Mouse (Mus musculus) bone marrow, adult 2 months (tissue): ENCODE measurements around the gene Hdgfl2. TPM values are rescaled to one million over a fixed set of nuclear protein-coding genes. Genes with fewer than 3 reads are reported as not detected.

Experiments
- H3K27ac ChIP-seq: fragments of 200-500 bp; 2 replicates; pipeline ENCODE4 v1.5.1; 2012; ENCODE audit warnings: low read depth, mild to moderate bottlenecking, control low read depth, inconsistent platforms, low read length; ENCODE audit not compliant: control insufficient read depth, poor library complexity, insufficient read depth
- H3K4me1 ChIP-seq: fragments of 200-500 bp; 2 replicates; pipeline ENCODE4 v1.6.1; 2011; ENCODE audit warnings: low read length; ENCODE audit not compliant: control insufficient read depth, insufficient read depth
- H3K4me3 ChIP-seq: fragments of 200-500 bp; replicated peaks from 2 replicates; pipeline ENCODE3; 2011; ENCODE audit warnings: mild to moderate bottlenecking, low read depth, low read length, control low read depth; ENCODE audit not compliant: control insufficient read depth
- CTCF ChIP-seq: fragments of 200-500 bp; IDR thresholded peaks from 2 replicates; pipeline ENCODE4 v1.5.1; 2011; ENCODE audit warnings: low read length, control low read depth; ENCODE audit not compliant: control insufficient read depth, insufficient read depth
- POLR2A ChIP-seq: fragments of 200-500 bp; IDR thresholded peaks from 2 replicates; pipeline ENCODE4 v1.6.1; 2011; ENCODE audit warnings: low read depth, mild to moderate bottlenecking, control low read depth, low read length, borderline replicate concordance; ENCODE audit not compliant: control insufficient read depth
- WGBS: fragments of 180-500 bp; shearing (Covaris S2); methylation state at CpG from one replicate; pipeline ENCODE4 v1.1.7; 2018; 5-methylcytosine and 5-hydroxymethylcytosine counted together
- polyA plus RNA-seq: library from polyadenylated mRNA; stranded (reverse); fragments of >200 nt; gene quantifications from 2 replicates; pipeline ENCODE4 v1.2.4, GENCODE M21; 2011; ENCODE audit warnings: low replicate concordance; ENCODE audit not compliant: missing spikeins, insufficient read depth, insufficient read length

The Hdgfl2 gene
- polyA plus RNA-seq, 1 experiment: 145 TPM

GRCm38 (mm10) chr17:56035216-56035615 is 44.2 kb upstream of the Hdgfl2 start:
- TF ChIP-seq CTCF (no peak), POLR2A (no peak)
- WGBS: 56% methylated on average over 4 of the region's 4 CpGs
- H3K4me1 ChIP-seq: peaks cover 9% of the 10 kb centered on the region

DNA sequence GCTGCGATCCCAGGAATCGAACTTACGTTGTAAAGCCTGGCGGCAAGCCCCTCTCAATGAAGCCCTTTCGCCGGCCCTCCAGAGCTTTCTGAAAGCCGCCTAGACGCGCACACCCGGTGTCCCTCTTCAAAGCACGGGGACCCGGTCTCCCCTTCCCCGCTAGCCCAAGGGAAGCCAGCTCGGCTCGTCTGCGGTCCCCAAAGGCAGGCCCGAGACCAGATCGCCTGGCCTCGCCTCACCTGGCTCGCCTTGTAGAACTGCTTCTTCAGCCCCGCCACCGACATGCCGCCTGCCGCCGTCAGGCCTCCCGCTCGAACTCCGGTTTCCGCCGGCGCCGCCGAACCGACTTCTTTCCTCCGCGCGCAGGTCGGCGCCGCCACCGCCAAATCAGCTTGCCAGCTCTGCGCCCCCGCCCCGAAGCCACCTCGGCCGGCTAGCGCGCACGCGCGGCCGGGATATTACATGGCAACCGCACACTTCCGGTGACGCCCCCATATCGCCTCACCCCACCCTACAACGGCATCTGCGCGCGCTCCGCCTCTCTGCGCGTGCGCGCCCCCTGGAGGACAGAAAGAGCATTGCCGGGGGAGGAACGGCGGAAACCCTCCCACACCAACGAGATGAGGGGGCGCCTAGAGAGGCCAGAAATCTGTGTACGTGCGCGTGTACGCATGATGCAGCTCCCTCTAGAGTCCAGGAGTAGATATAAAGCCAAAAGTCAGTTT is 43.1 kb upstream of the Hdgfl2 start, which contains the start of gene Sh3gl1:
Gene Sh3gl1 (minus strand): TSS at position 460 of the 725 bp plus-strand sequence.
- under 1% methylated on average over 74 of the region's 74 CpGs for WGBS
- H3K4me1 ChIP-seq: peaks cover 7% of the 10 kb centered on the region
- H3K27ac ChIP-seq: peak within 1 kb of the TSS; percentile 98
- H3K4me3 ChIP-seq: peak within 1 kb of the TSS; percentile 96
- TF ChIP-seq CTCF: peak; percentile 99
- peak; percentile 88; the same call in 1 of the 2 replicates for TF ChIP-seq POLR2A

More at GRCm38 (mm10) chr17:56035216-56035615, 44.2 kb upstream of the Hdgfl2 start:
- no peak overlapping the region for H3K4me3 ChIP-seq
- H3K27ac ChIP-seq: no peak overlapping the region

GRCm38 (mm10) chr17:56036901-56037287 is 42.5 kb upstream of the Hdgfl2 start:
- H3K27ac ChIP-seq: no peak overlapping the region
- peaks cover 6% of the 10 kb centered on the region for H3K4me1 ChIP-seq
- no peak for TF ChIP-seq CTCF
- TF ChIP-seq POLR2A: no peak
- H3K4me3 ChIP-seq: peak overlapping the region; percentile 55
- WGBS: 29% methylated on average over 13 of the region's 13 CpGs

DNA sequence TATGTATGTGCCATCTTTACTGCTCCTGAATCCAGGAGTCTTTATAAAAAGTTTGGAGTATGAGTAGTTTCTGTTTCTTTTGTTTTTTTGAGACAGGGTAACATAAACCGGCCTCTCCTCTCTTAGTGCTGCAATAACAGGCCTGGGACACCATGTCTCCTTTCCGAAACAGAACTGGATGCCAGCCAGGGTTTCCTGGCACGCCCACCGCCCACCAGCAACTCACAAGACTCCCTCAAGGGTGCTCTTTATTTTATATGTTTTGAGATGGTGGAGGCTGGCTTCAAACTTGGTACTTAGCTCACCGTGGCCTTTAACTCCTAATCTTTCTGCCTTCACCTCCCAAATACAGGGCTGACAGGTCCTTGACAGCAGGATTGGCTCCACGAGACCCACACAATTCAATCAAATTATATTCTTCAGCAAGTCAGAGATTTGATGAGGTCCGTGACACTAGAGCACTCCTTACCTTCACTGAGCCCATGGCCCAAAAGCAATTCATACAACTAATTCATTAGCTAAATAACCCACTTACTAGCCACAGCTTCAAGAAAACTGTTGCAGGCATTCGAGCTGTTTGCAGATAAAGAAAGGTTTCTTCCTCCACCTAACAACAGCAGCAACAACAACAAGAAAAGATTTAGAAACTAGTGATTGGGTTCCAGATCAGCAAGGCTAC is 40.7 kb upstream of the Hdgfl2 start:
- H3K27ac ChIP-seq: no peak overlapping the region
- WGBS: 59% methylated on average over 8 of the region's 8 CpGs
- TF ChIP-seq POLR2A (no peak), CTCF (no peak)
- no peaks in the 10 kb centered on the region; the same call in 1 of the 2 replicates for H3K4me1 ChIP-seq
- no peak overlapping the region for H3K4me3 ChIP-seq

DNA sequence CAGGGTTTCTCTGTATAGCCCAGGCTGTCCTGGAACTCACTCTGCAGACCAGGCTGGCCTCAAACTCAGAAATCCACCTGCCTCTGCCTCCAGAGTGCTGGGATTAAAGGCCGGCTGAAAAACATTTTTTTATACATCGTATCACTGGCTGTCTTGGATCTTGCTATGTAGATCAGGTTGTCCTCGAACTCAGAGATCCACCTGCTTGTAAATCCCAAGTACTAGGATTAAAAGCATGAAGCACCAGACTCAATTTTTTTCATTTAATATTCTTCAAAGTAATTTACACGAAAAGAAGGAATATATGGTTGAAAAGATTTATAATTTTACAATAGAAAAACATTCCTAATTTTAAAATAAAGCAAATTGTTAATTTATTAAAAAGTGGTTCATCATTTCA is 40.1 kb upstream of the Hdgfl2 start:
- Histone ChIP-seq H3K27ac (no peak overlapping the region), H3K4me3 (no peak overlapping the region), H3K4me1 (no peaks in the 10 kb centered on the region; the same call in 1 of the 2 replicates)
- no peak for TF ChIP-seq POLR2A
- 71% methylated on average over 4 of the region's 4 CpGs for WGBS

DNA sequence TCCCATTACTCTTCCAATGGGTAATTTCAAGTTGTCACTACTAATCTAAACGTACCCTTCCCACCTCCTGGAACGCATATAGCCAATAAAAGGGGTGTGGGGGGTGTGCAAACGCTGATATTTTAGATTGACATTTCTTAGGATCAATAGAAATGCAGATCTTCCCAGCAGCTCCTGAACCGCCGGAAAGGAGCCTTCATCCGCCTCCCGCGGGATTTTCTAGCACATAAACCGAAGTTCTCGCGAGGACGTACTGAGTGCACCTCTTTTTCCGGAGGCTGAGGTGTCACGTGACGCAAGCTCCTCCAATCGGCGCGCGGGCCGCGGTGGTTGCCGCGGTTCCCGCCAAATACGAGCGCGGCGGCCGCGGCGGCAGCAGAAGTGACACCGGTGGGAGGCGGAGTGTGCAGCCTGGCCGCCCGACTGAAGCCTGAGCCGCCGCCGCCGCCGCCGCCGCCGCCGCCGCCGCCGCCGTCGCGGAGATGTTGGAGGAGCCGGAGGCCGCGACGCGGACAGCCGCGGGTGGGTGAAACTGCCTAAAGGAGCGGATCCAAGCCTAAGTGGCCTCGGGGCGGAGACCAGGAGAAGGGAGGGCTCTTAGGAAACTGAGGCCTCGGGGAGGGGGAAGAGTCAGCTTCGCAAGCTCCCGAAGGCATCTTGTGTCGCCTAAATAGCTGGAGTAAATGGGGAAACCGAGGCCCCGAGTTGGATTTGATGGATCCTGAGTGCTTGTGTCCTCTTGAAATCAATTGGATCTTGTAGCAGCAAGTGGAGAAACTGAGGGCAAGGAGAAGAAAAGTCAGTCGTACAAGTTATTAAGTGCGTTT is 39.2 kb upstream of the Hdgfl2 start, which contains the start of gene Chaf1a:
Gene Chaf1a (plus strand): TSS at position 410 of the 827 bp plus-strand sequence.
- Histone ChIP-seq H3K27ac (peak within 1 kb of the TSS; percentile 3; the same call in 1 of the 2 replicates), H3K4me1 (no peaks in the 10 kb centered on the region), H3K4me3 (peak within 1 kb of the TSS; percentile 76)
- TF ChIP-seq POLR2A: peak; percentile 61; the same call in 1 of the 2 replicates
- TF ChIP-seq CTCF: no peak
- under 1% methylated on average over 68 of the region's 68 CpGs for WGBS

GRCm38 (mm10) chr17:56040857-56041163 is 38.6 kb upstream of the Hdgfl2 start:
- no peaks in the 10 kb centered on the region for H3K4me1 ChIP-seq
- peak overlapping the region; percentile 76 for H3K4me3 ChIP-seq
- WGBS: under 1% methylated on average over 12 of the region's 12 CpGs
- no peak for TF ChIP-seq POLR2A
- peak overlapping the region; percentile 3; the same call in 1 of the 2 replicates for H3K27ac ChIP-seq

- H3K4me1 ChIP-seq: no peaks in the 10 kb centered on the region
- WGBS: 93% methylated on average over 5 of the region's 5 CpGs
- no peak overlapping the region for H3K4me3 ChIP-seq
- no peak overlapping the region for H3K27ac ChIP-seq
- no peak for TF ChIP-seq CTCF
- no peak for TF ChIP-seq POLR2A
Measured at GRCm38 (mm10) chr17:56051369-56051768, 28.1 kb upstream of the Hdgfl2 start.
